Comparison of ENCODE assay signal across 8 mouse cellular contexts in genomic region chr10:30844191-30845010, GRCm38 (mm10). TPM values are rescaled to one million over a fixed set of nuclear protein-coding genes. Genes with fewer than 3 reads are reported as not detected.
A peak's percentile ranks its signal among the peaks of the same experiment; 100 is the strongest.
DNase-seq lines count a peak whose midpoint lies in the region; ATAC-seq lines count a peak whose summit lies in the region.

No protein-coding gene starts in this region.

- H3K27ac ChIP-seq in limb, embryonic 12.5 days = no peak overlapping the region

- no peaks in the 10 kb centered on the region for H3K36me3 ChIP-seq in limb, embryonic 12.5 days

- peaks cover 19% of the 10 kb centered on the region for H3K4me1 ChIP-seq in limb, embryonic 12.5 days (replicated peaks)

- no peaks in the 10 kb centered on the region for H3K9me3 ChIP-seq in limb, embryonic 12.5 days

- WGBS in limb, embryonic 12.5 days = 1% methylated on average over 30 of the region's 30 CpGs

- 0 out of 2 replicates have a peak overlapping the region, but pooled peaks have one; percentile 13 for H3K9ac ChIP-seq in limb, embryonic 12.5 days (replicated peaks)

- H3K27me3 ChIP-seq in limb, embryonic 12.5 days = peaks cover 52% of the 10 kb centered on the region

- 0 out of 2 replicates have a peak, but pooled peaks have one; percentile 7 for ATAC-seq in limb, embryonic 12.5 days (ENCODE audit: insufficient number of reproducible peaks, insufficient read depth, low FRiP score, low TSS enrichment, low read depth)

- H3K4me3 ChIP-seq in limb, embryonic 12.5 days (replicated peaks) = peak overlapping the region; percentile 59

- H3K4me2 ChIP-seq in limb, embryonic 12.5 days = peak overlapping the region; percentile 90

- peak; percentile 12 for DNase-seq in adrenal gland, adult 2 months
- no peak for DNase-seq in adrenal gland, adult 8-10 months
- peak; percentile 21 for DNase-seq in urinary bladder, adult 2 months (ENCODE audit: low spot score)
- DNase-seq in urinary bladder, postnatal 25 days (ENCODE audit: low spot score) = no peak
- peak; percentile 54 for DNase-seq in heart, postnatal 4 days
- DNase-seq in neural tube, embryonic 10.5 days (ENCODE audit: extremely low spot score, low spot score) = peak; percentile 74
- DNase-seq in urinary bladder, postnatal 36 days (ENCODE audit: low spot score in 2 of 2) = no peak

RNA-seq across cellular contexts. Expression of gene Hey2, which starts 1.8 kb away (rescaled TPM):
- 1 to 10 TPM; 1.4 to 1.5 TPM for total RNA-seq in adrenal gland, adult 2 months (2021)
- 2.7 and 4.7 TPM in 2 replicates for polyA plus RNA-seq in adrenal gland, adult 2 months (2012; rRNA removed)
- 1 to 10 TPM; 1.5 to 2.1 (median 1.8) TPM for total RNA-seq in adrenal gland, adult 8-10 months (2022)
- polyA plus RNA-seq in urinary bladder, adult 2 months (2012; rRNA removed) = 2.4 TPM in 2 replicates
- 10 to 100 TPM; 22.0 to 26.9 TPM for total RNA-seq in heart, postnatal 4 days (2021)
- 2.2 TPM in 2 replicates for polyA plus RNA-seq in limb, embryonic 12.5 days (2016; fragmentation: Nextera tagmentation; extraction: Ambion mirVana)

RNA-seq across cellular contexts. Expression of gene Ncoa7, which starts 41.3 kb away (rescaled TPM):
- 10 to 100 TPM; 32.6 to 34.1 TPM for total RNA-seq in adrenal gland, adult 2 months (2021)
- polyA plus RNA-seq in adrenal gland, adult 2 months (2012; rRNA removed) = 7.7 and 11.2 TPM in 2 replicates
- total RNA-seq in adrenal gland, adult 8-10 months (2022) = 10 to 100 TPM; 29.2 to 46.0 (median 37.0) TPM
- 17.8 and 19.1 TPM in 2 replicates for polyA plus RNA-seq in urinary bladder, adult 2 months (2012; rRNA removed)
- total RNA-seq in heart, postnatal 4 days (2021) = 1 to 10 TPM; 9.2 TPM
- 10.1 and 11.3 TPM in 2 replicates for polyA plus RNA-seq in limb, embryonic 12.5 days (2016; fragmentation: Nextera tagmentation; extraction: Ambion mirVana)

Comparison
In these comparisons a context has a peak if more than half of its experiments do, and no peak if none do; other contexts are left out.
1. DNase-seq: peak in adrenal gland, adult 2 months (single experiment), urinary bladder, adult 2 months (single experiment), heart, postnatal 4 days (single experiment) and neural tube, embryonic 10.5 days (single experiment); none in adrenal gland, adult 8-10 months (single experiment), urinary bladder, postnatal 25 days (single experiment) and urinary bladder, postnatal 36 days (0 of 2).
2. RNA of gene Hey2, which starts 1.8 kb away (total RNA-seq): 22.0 to 26.9 TPM in heart, postnatal 4 days; 1.5 to 2.1 TPM in adrenal gland, adult 8-10 months and 1.4 to 1.5 TPM in adrenal gland, adult 2 months; every median in the first group is over 4 times any median in the second.